Mouse (Mus musculus): ENCODE data around the gene 1700016C15Rik.

The 1700016C15Rik gene

GRCm38 (mm10) chr1:177797151-177797755 lies 67.6 kb downstream of the 1700016C15Rik start:
- peak; percentile 60 for DNase-seq

Measured in cerebellum, adult 9-10 months (tissue).